Mouse (Mus musculus) embryonic facial prominence, embryonic 11.5 days (tissue): ENCODE measurements around the gene Kif18a. TPM values are rescaled to one million over a fixed set of nuclear protein-coding genes. Genes with fewer than 3 reads are reported as not detected.
A peak's percentile ranks its signal among the peaks of the same experiment; 100 is the strongest.

ENCODE experiments used
- ATAC-seq: fragments of 200-750 bp; cut with Nextera tagmentation; replicated peaks from 2 replicates; pipeline ENCODE4 v1.8.0; 2017; ENCODE audit warnings: low read depth; ENCODE audit not compliant: insufficient number of reproducible peaks, low FRiP score, low TSS enrichment
- DNase-seq: peaks from one replicate; pipeline ENCODE4 v3.0.0-alpha.2; 2015; ENCODE audit warnings: low spot score
- H3K27ac ChIP-seq: fragments of 300-500 bp; sonication (generic); replicated peaks from 2 replicates; pipeline ENCODE4 v1.5.1; 2014; ENCODE audit warnings: mild to moderate bottlenecking, low read depth, low read length, control low read depth
- H3K27me3 ChIP-seq: fragments of 300-500 bp; sonication (generic); 2 replicates; pipeline ENCODE4 v1.6.1; 2014; ENCODE audit warnings: mild to moderate bottlenecking, low read length, moderate library complexity, mixed read lengths; ENCODE audit not compliant: control insufficient read depth, insufficient read depth
- H3K36me3 ChIP-seq: fragments of 300-500 bp; sonication (generic); replicated peaks from 2 replicates; pipeline ENCODE4 v1.6.1; 2014; ENCODE audit warnings: low read depth, mild to moderate bottlenecking, low read length, moderate library complexity, mixed read lengths; ENCODE audit not compliant: control insufficient read depth, insufficient read depth
- H3K4me1 ChIP-seq: fragments of 300-500 bp; sonication (generic); 2 replicates; pipeline ENCODE4 v1.6.1; 2014; ENCODE audit warnings: low read length, mixed read lengths; ENCODE audit not compliant: control insufficient read depth, insufficient read depth
- H3K4me2 ChIP-seq: fragments of 300-500 bp; sonication (generic); 2 replicates; pipeline ENCODE4 v1.6.1; 2014; ENCODE audit warnings: low read depth, mild to moderate bottlenecking, control low read depth, low read length, moderate library complexity
- H3K4me3 ChIP-seq: fragments of 300-500 bp; sonication (generic); 2 replicates; pipeline ENCODE4 v1.5.1; 2014; ENCODE audit warnings: low read depth, low read length, control low read depth
- H3K9ac ChIP-seq: fragments of 300-500 bp; sonication (generic); replicated peaks from 2 replicates; pipeline ENCODE4 v1.6.1; 2014; ENCODE audit warnings: mild to moderate bottlenecking, control low read depth, low read length
- H3K9me3 ChIP-seq: fragments of 300-500 bp; sonication (generic); replicated peaks from 2 replicates; pipeline ENCODE4 v1.6.1; 2016; ENCODE audit warnings: mild to moderate bottlenecking, low read length, inconsistent platforms, mixed read lengths; ENCODE audit not compliant: control insufficient read depth
- WGBS: fragments of 180-500 bp; shearing (Covaris S2); extraction: QIAGEN DNeasy Blood & Tissue Kit; methylation state at CpG from one replicate; pipeline ENCODE4 v1.1.7; 2014; 5-methylcytosine and 5-hydroxymethylcytosine counted together
- polyA plus RNA-seq: library from polyadenylated mRNA; unstranded; fragments of >200 nt; fragmentation: Nextera tagmentation; extraction: Ambion mirVana; gene quantifications from 2 replicates; pipeline ENCODE4 v1.2.1, GENCODE M21; 2014

The Kif18a gene
- polyA plus RNA-seq, 1 experiment from 2014 or later: 44.2 TPM

DNA sequence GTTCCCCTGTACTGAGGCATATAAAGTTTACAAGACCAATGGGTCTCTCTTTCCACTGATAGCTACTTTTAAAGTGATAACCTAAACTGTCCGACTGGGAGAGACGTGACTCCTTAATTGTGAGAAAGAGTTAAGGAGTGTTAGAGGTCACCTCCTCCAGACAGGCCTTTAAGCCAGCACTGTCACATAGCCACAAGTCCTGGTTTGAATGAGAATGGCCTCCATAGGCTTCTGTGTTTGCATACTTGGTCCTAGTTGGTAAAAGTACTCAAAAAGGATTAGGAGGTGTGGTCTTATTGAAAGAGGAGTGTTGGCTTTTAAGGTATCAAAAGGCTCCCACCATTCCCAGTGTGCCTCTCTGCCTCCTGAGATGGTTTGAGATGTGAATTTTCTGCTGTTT is 94.3 kb downstream of the Kif18a start:
- H3K4me1 ChIP-seq: no peaks in the 10 kb centered on the region
- no peak overlapping the region for H3K4me2 ChIP-seq
- H3K27ac ChIP-seq: no peak overlapping the region
- DNase-seq: no peak
- H3K9ac ChIP-seq: no peak overlapping the region
- H3K4me3 ChIP-seq: no peak overlapping the region
- no peak for ATAC-seq
- H3K36me3 ChIP-seq: no peaks in the 10 kb centered on the region
- no peaks in the 10 kb centered on the region for H3K27me3 ChIP-seq
- 44% methylated on average over 2 of the region's 2 CpGs for WGBS
- no peaks in the 10 kb centered on the region for H3K9me3 ChIP-seq

DNA sequence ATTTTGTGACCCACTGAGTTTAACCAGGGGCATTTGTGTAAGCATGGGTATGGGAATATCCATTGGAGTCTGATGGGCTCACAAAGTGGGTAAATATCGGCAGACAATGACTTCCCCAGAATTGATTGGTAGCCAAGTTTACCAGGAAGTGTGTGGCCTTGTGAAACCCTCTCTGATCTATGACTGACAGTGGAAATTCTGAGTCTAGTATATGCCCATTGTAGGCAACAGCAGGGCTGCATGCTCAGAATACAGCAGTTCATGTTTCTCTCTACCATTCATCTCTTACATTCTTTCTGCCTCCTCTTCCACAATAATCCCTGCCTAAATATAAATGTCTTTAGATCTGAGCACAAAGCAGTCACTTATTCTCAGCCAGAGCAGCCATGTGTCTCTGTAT is 103.5 kb downstream of the Kif18a start:
- Histone ChIP-seq H3K9ac (no peak overlapping the region), H3K36me3 (no peaks in the 10 kb centered on the region), H3K4me2 (no peak overlapping the region), H3K4me3 (no peak overlapping the region), H3K4me1 (no peaks in the 10 kb centered on the region), H3K27ac (no peak overlapping the region), H3K27me3 (no peaks in the 10 kb centered on the region), H3K9me3 (no peaks in the 10 kb centered on the region)
- DNase-seq (no peak), ATAC-seq (no peak)
- WGBS: 79% methylated on average over 1 of the region's 1 CpGs

DNA sequence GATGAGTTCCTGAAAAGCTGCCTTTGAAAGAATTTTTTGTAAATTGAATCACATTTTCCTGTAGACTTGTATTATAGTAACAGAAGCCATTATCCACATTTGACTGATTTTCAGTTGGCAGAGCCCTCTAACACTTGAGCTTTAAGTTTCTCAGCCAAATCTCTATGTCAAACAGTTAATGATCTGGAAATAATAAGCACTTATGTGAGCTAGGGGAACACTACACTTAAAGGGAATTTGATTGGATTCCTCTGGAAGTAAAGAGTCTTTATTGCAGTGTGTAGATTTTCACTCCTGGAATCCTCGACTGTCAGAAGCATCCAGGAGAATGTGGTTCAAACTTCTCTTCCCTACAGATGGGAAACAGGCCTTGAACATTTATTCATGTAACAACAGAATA is 105.7 kb downstream of the Kif18a start:
- Histone ChIP-seq H3K27me3 (no peaks in the 10 kb centered on the region), H3K4me3 (no peak overlapping the region), H3K4me2 (no peak overlapping the region), H3K27ac (no peak overlapping the region), H3K9me3 (no peaks in the 10 kb centered on the region), H3K9ac (no peak overlapping the region), H3K4me1 (no peaks in the 10 kb centered on the region), H3K36me3 (no peaks in the 10 kb centered on the region)
- peak; percentile 32 for DNase-seq
- 37% methylated on average over 1 of the region's 1 CpGs for WGBS
- no peak for ATAC-seq

DNA sequence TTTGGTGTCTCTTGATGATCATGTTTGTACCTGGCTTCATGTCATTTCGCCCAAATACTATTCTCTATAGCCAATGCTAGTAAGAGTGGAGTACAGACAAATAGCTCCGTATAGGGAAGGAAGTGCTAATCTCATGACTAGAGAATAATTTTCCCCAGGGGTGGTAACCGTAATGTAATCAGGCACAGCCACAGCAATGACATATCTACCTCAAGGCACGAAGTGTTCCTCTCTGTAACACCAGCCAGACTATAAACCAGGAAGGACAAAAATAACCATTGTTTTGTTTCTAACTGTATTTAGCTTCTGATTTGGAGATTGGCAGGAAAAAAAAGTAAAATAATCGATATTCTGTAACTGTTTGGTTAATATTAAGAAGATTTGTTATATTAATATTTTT is 108.2 kb downstream of the Kif18a start:
- H3K36me3 ChIP-seq: no peaks in the 10 kb centered on the region
- H3K27me3 ChIP-seq: no peaks in the 10 kb centered on the region
- H3K4me3 ChIP-seq: no peak overlapping the region
- H3K4me2 ChIP-seq: no peak overlapping the region
- no peak for ATAC-seq
- DNase-seq: no peak
- no peaks in the 10 kb centered on the region for H3K4me1 ChIP-seq
- WGBS: 68% methylated on average over 5 of the region's 5 CpGs
- no peaks in the 10 kb centered on the region for H3K9me3 ChIP-seq
- no peak overlapping the region for H3K9ac ChIP-seq
- H3K27ac ChIP-seq: no peak overlapping the region

DNA sequence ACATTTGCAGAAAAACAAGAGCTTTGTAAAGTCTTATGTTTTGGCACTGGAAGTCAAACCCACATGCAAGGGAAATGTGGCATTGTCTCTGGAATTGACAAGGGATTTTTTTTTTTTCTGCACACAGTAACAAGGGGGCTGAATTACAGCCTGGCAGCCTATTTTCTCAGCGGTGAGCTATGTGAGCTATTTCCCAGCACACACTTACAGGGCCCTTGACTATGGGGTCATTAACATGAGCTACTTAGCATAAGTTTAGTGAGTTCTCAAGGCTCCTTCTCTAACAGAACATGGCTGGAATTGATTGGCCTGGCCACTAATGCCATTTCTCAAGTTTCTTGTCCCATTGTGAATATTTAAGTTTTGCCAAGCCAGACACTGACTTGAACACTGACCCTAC is 109.4 kb downstream of the Kif18a start:
- H3K9me3 ChIP-seq: no peaks in the 10 kb centered on the region
- no peaks in the 10 kb centered on the region for H3K27me3 ChIP-seq
- no peak overlapping the region for H3K4me3 ChIP-seq
- ATAC-seq: no peak
- H3K27ac ChIP-seq: no peak overlapping the region
- no peaks in the 10 kb centered on the region for H3K36me3 ChIP-seq
- no peak overlapping the region for H3K9ac ChIP-seq
- H3K4me2 ChIP-seq: no peak overlapping the region
- WGBS: 25% methylated on average over 1 of the region's 1 CpGs
- DNase-seq: no peak
- H3K4me1 ChIP-seq: no peaks in the 10 kb centered on the region

Other genes with a start within 250 kb of the Kif18a start
- 12.0 and 13.2 TPM in 2 replicates for gene Mettl15, start within 50 bp of the Kif18a start, polyA plus RNA-seq